Mouse (Mus musculus) myocyte (in vitro differentiated cells): ENCODE measurements around the gene Plcl2. TPM values are rescaled to one million over a fixed set of nuclear protein-coding genes. Genes with fewer than 3 reads are reported as not detected.

Source experiments
- H3K27me3 ChIP-seq: one replicate; pipeline ENCODE4 v1.6.1; 2011; ENCODE audit not compliant: control insufficient read depth, insufficient read depth, insufficient read length
- H3K36me3 ChIP-seq: one replicate; pipeline ENCODE4 v1.6.1; 2011; ENCODE audit not compliant: control insufficient read depth, insufficient read depth
- H3K4me2 ChIP-seq: one replicate; pipeline ENCODE4 v1.6.1; 2011; ENCODE audit warnings: low read depth, control low read depth
- H3K4me3 ChIP-seq: one replicate; pipeline ENCODE4 v1.5.1; 2011; ENCODE audit warnings: mild to moderate bottlenecking, control low read depth, moderate library complexity
- H3K79me2 ChIP-seq: one replicate; pipeline ENCODE4 v1.6.1; 2011; ENCODE audit not compliant: control insufficient read depth, insufficient read depth
- H3ac ChIP-seq: one replicate; pipeline ENCODE4 v1.6.1; 2011; ENCODE audit not compliant: control insufficient read depth, insufficient read length
- CEBPB ChIP-seq: IDR thresholded peaks from 2 replicates; pipeline ENCODE4 v1.6.1; 2011; ENCODE audit warnings: mild to moderate bottlenecking, moderate library complexity; ENCODE audit not compliant: poor library complexity, insufficient read depth, severe bottlenecking
- E2F4 ChIP-seq: IDR thresholded peaks from one replicate; pipeline ENCODE4 v1.6.1; 2011; ENCODE audit warnings: mild to moderate bottlenecking, control low read depth, moderate library complexity; ENCODE audit not compliant: insufficient read depth
- MAX ChIP-seq: IDR thresholded peaks from one replicate; pipeline ENCODE4 v1.6.1; 2011; ENCODE audit warnings: low read depth, mild to moderate bottlenecking, control low read depth
- MYOD1 ChIP-seq, 3 experiments: IDR thresholded peaks; one replicate each; pipeline ENCODE4 v1.6.1; 2011; ENCODE audit warnings: control low read depth in 2 of 3, low read depth in 2 of 3, mild to moderate bottlenecking in 2 of 3, moderate library complexity in 1 of 3; ENCODE audit not compliant: insufficient read length in 2 of 3, control insufficient read depth in 1 of 3
- MYOG ChIP-seq, 3 experiments: IDR thresholded peaks; one replicate each; pipeline ENCODE4 v1.6.1; 2011; ENCODE audit warnings: control low read depth in 2 of 3, low read depth in 2 of 3, mild to moderate bottlenecking in 2 of 3; ENCODE audit not compliant: insufficient read length in 2 of 3, control insufficient read depth in 1 of 3, insufficient read depth in 1 of 3
- POLR2A ChIP-seq: IDR thresholded peaks from one replicate; pipeline ENCODE4 v1.6.1; 2011; ENCODE audit warnings: low read depth, mild to moderate bottlenecking, control low read depth, moderate library complexity; ENCODE audit not compliant: insufficient read length
- POLR2AphosphoS2 ChIP-seq: IDR thresholded peaks from one replicate; pipeline ENCODE4 v1.6.1; 2011; ENCODE audit warnings: low read depth, control low read depth; ENCODE audit not compliant: insufficient read length
- REST ChIP-seq: IDR thresholded peaks from one replicate; pipeline ENCODE4 v1.6.1; 2011; ENCODE audit warnings: mild to moderate bottlenecking, control low read depth, moderate library complexity; ENCODE audit not compliant: insufficient read depth, insufficient read length
- SRF ChIP-seq: IDR thresholded peaks from one replicate; pipeline ENCODE4 v1.6.1; 2011; ENCODE audit warnings: low read depth; ENCODE audit not compliant: control insufficient read depth, insufficient read length
- TCF12 ChIP-seq: IDR thresholded peaks from one replicate; pipeline ENCODE4 v1.6.1; 2011; ENCODE audit warnings: mild to moderate bottlenecking, control low read depth; ENCODE audit not compliant: poor library complexity, insufficient read depth, severe bottlenecking
- TCF3 ChIP-seq: IDR thresholded peaks from one replicate; pipeline ENCODE4 v1.6.1; 2011; ENCODE audit warnings: low read depth, control low read depth; ENCODE audit not compliant: insufficient read length
- USF1 ChIP-seq: IDR thresholded peaks from one replicate; pipeline ENCODE4 v1.6.1; 2011; ENCODE audit warnings: low read depth, mild to moderate bottlenecking, control low read depth, moderate library complexity
- polyA plus RNA-seq: library from polyadenylated mRNA; unstranded; fragments of >200 nt; fragmentation: generic; extraction: Trizol; gene quantifications from one replicate; pipeline ENCODE4 v1.2.1, GENCODE M21; 2012; ENCODE audit warnings: missing spikeins

The Plcl2 gene
- polyA plus RNA-seq = 13.2 TPM

GRCm38 (mm10) chr17:50509251-50510104 is at the start of gene Plcl2:
Gene Plcl2, plus strand, starts transcription at chr17:50509403.
- peaks cover 40% of the 10 kb centered on the region for H3K79me2 ChIP-seq
- H3K36me3 ChIP-seq = no peaks in the 10 kb centered on the region
- TF ChIP-seq SRF (no peak), MYOD1 (IDR thresholded peaks at IDR 0.05; ENCODE audit: control insufficient read depth in 1 of 3, insufficient read length in 2 of 3, low read depth in 2 of 3) (peak in 1 of 3 experiments; percentile 7), POLR2A (peak; percentile 26), MYOG (IDR thresholded peaks at IDR 0.05; ENCODE audit: control insufficient read depth in 1 of 3, insufficient read depth in 1 of 3, insufficient read length in 2 of 3, low read depth in 2 of 3) (peak in 1 of 3 experiments; percentile 4), E2F4 (no peak), CEBPB (no peak)
- H3K4me3 ChIP-seq = peak within 1 kb of the TSS; percentile 50
- H3K4me2 ChIP-seq = peak within 1 kb of the TSS; percentile 86
- H3ac ChIP-seq = peak within 1 kb of the TSS; percentile 62
- no peaks in the 10 kb centered on the region for H3K27me3 ChIP-seq

- no peak overlapping the region for H3K4me3 ChIP-seq
- H3K4me2 ChIP-seq = peak overlapping the region; percentile 12
- no peaks in the 10 kb centered on the region for H3K79me2 ChIP-seq
- TF ChIP-seq E2F4 = no peak
- peak in 1 of 3 experiments; percentile 30 for TF ChIP-seq MYOD1 (IDR thresholded peaks at IDR 0.05; ENCODE audit: control insufficient read depth in 1 of 3, insufficient read length in 2 of 3, low read depth in 2 of 3)
- TF ChIP-seq MYOG (IDR thresholded peaks at IDR 0.05; ENCODE audit: control insufficient read depth in 1 of 3, insufficient read depth in 1 of 3, insufficient read length in 2 of 3, low read depth in 2 of 3) = peak in 1 of 3 experiments; percentile 66
- H3K27me3 ChIP-seq = no peaks in the 10 kb centered on the region
- no peak overlapping the region for H3ac ChIP-seq
- no peaks in the 10 kb centered on the region for H3K36me3 ChIP-seq
Observed at GRCm38 (mm10) chr17:50460301-50460700, 48.9 kb upstream of the Plcl2 start.

- TF ChIP-seq MYOG (IDR thresholded peaks at IDR 0.05; ENCODE audit: control insufficient read depth in 1 of 3, insufficient read depth in 1 of 3, insufficient read length in 2 of 3, low read depth in 2 of 3) (no peak), POLR2AphosphoS2 (no peak), TCF12 (no peak), CEBPB (no peak), MYOD1 (IDR thresholded peaks at IDR 0.05; ENCODE audit: control insufficient read depth in 1 of 3, insufficient read length in 2 of 3, low read depth in 2 of 3) (no peak), SRF (no peak), POLR2A (no peak), E2F4 (no peak), TCF3 (no peak)
- no peaks in the 10 kb centered on the region for H3K79me2 ChIP-seq
- no peaks in the 10 kb centered on the region for H3K36me3 ChIP-seq
- no peaks in the 10 kb centered on the region for H3K27me3 ChIP-seq
- no peak overlapping the region for H3ac ChIP-seq
- H3K4me3 ChIP-seq = no peak overlapping the region
- H3K4me2 ChIP-seq = no peak overlapping the region
Observed at GRCm38 (mm10) chr17:50467438-50467837, 41.8 kb upstream of the Plcl2 start.

- TF ChIP-seq POLR2A = no peak
- TF ChIP-seq REST = no peak
- TF ChIP-seq USF1 = no peak
- TF ChIP-seq E2F4 = no peak
- no peak for TF ChIP-seq MYOG (IDR thresholded peaks at IDR 0.05; ENCODE audit: control insufficient read depth in 1 of 3, insufficient read depth in 1 of 3, insufficient read length in 2 of 3, low read depth in 2 of 3)
- no peak for TF ChIP-seq SRF
- TF ChIP-seq POLR2AphosphoS2 = no peak
- TF ChIP-seq TCF3 = no peak
- no peak for TF ChIP-seq MYOD1 (IDR thresholded peaks at IDR 0.05; ENCODE audit: control insufficient read depth in 1 of 3, insufficient read length in 2 of 3, low read depth in 2 of 3)
- TF ChIP-seq MAX = no peak
- TF ChIP-seq CEBPB = no peak
- no peak for TF ChIP-seq TCF12
- peak overlapping the region; percentile 30 for H3K4me3 ChIP-seq
- H3ac ChIP-seq = no peak overlapping the region
Observed at GRCm38 (mm10) chr17:50469126-50469525, 40.1 kb upstream of the Plcl2 start.

More at GRCm38 (mm10) chr17:50469126-50469525, 40.1 kb upstream of the Plcl2 start:
- H3K36me3 ChIP-seq = no peaks in the 10 kb centered on the region
- H3K4me2 ChIP-seq = no peak overlapping the region
- no peaks in the 10 kb centered on the region for H3K79me2 ChIP-seq
- no peaks in the 10 kb centered on the region for H3K27me3 ChIP-seq
